Mouse (Mus musculus): Measurements from ENCODE around the gene Hsd17b14. TPM values are rescaled to one million over a fixed set of nuclear protein-coding genes. Genes with fewer than 3 reads are reported as not detected.

Gene Hsd17b14
- polyA plus RNA-seq, 1 experiment from 2014 or later, result 0.43 TPM

DNA sequence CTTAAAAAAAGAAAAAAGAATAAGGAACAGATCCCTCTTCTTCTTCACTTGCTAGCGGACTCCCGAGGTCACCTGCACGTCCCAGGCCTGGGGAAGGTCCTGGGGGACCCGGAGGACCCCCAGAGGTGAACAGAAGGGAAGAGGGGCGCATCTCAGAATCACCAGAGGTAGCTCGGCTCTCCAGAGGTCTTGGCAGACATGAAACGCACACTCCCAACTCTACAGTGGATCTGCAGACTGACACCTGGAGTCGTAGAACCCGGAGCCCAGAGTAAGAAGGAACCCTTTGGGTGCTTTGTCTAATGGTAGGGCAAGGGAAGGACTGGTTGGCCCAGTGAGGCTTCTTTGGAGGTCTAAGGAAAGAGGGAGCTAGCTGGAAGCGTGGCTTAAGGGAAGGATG lies 17.1 kb upstream of the Hsd17b14 start:
- no peak overlapping the region for H3K27ac ChIP-seq
- peaks cover 3% of the 10 kb centered on the region; the same call in 1 of the 2 replicates for H3K4me1 ChIP-seq
- H3K9me3 ChIP-seq, result no peaks in the 10 kb centered on the region
- peak overlapping the region; percentile 47 for H3K4me3 ChIP-seq
- no peaks in the 10 kb centered on the region for H3K36me3 ChIP-seq
- ATAC-seq (ENCODE audit: low FRiP score, low read depth), result peak; percentile 5; the same call in 1 of the 2 replicates
- H3K4me2 ChIP-seq (replicated peaks), result peak overlapping the region; percentile 80
- H3K9ac ChIP-seq, result peak overlapping the region; percentile 57; the same call in 1 of the 2 replicates
- WGBS, result 73% methylated on average over 10 of the region's 10 CpGs
- no peaks in the 10 kb centered on the region for H3K27me3 ChIP-seq (replicated peaks)

DNA sequence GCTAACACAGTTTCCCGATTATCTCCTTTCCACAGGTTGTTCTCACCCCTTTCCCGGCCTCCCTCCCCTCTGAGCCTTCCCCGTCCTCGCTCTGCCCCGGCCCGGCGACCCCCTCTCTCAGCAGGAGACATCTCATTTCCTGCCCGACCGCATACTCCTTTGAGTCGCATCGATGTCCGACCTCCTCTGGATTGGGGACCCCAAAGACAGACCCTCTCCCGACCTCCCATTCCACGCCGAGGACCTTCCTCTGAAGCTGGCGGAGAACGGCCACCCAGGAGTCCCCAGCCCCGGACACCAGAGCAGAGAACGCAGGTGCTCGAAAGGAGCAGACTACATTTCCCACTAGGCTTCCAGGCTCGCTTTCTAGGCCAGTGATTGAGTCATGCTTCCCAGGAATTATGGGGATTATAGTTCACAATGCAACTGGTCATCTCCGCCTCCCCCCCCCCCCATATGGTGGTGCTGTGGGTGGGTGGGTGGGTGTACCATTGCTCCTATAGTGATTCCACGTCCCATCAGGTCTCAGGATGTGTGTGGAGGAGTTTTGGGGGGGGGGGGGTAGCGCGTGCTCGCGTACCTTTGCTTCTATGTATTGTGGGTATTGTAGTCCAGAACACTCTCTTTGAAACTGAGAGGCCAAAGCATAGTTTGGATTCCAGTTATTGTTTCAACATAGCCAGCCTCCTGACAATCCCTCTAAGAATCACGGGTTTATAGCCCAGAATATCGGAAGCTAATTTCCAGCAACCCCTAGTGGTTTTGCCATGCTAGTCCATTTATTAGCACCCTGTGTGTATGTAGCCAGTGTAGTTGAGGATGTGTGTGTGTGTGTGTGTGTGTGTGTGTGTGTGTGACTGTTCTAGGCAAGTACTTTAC lies 16.3 kb upstream of the Hsd17b14 start:
- H3K36me3 ChIP-seq, result no peaks in the 10 kb centered on the region
- peak overlapping the region; percentile 47 for H3K4me3 ChIP-seq
- peak overlapping the region; percentile 57 for H3K9ac ChIP-seq
- WGBS, result 3% methylated on average over 29 of the region's 29 CpGs
- no peaks in the 10 kb centered on the region for H3K9me3 ChIP-seq
- H3K27ac ChIP-seq, result no peak overlapping the region
- ATAC-seq (ENCODE audit: low FRiP score, low read depth), result peak; percentile 86
- no peaks in the 10 kb centered on the region for H3K27me3 ChIP-seq (replicated peaks)
- H3K4me2 ChIP-seq (replicated peaks), result peak overlapping the region; percentile 80
- peaks cover 3% of the 10 kb centered on the region; the same call in 1 of the 2 replicates for H3K4me1 ChIP-seq

DNA sequence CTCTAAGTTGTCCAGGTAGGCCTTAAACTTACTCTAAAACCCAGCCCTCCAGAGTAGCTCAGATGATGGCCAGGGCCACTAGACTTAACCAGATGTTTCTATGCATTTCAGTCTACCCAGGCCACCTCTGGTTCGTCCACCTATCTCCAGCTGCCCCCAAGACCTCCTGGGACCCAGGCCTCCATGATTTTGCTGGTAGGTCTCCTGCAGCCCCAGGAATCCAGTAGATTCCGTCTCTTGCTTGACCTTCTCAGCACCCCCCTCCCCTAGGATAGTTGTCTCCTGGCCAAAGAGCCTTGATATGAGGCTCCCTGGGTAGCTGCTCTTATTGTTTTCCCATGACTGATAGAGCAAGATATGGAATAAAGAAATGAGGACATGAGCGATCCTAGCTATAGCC lies 15.6 kb upstream of the Hsd17b14 start:
- H3K4me3 ChIP-seq, result no peak overlapping the region
- H3K27me3 ChIP-seq (replicated peaks), result no peaks in the 10 kb centered on the region
- ATAC-seq (ENCODE audit: low FRiP score, low read depth), result no peak
- no peak overlapping the region for H3K27ac ChIP-seq
- H3K36me3 ChIP-seq, result no peaks in the 10 kb centered on the region
- no peaks in the 10 kb centered on the region for H3K9me3 ChIP-seq
- H3K9ac ChIP-seq, result no peak overlapping the region
- 76% methylated on average over 3 of the region's 3 CpGs for WGBS
- H3K4me2 ChIP-seq (replicated peaks), result peak overlapping the region; percentile 80
- peaks cover 3% of the 10 kb centered on the region; the same call in 1 of the 2 replicates for H3K4me1 ChIP-seq

DNA sequence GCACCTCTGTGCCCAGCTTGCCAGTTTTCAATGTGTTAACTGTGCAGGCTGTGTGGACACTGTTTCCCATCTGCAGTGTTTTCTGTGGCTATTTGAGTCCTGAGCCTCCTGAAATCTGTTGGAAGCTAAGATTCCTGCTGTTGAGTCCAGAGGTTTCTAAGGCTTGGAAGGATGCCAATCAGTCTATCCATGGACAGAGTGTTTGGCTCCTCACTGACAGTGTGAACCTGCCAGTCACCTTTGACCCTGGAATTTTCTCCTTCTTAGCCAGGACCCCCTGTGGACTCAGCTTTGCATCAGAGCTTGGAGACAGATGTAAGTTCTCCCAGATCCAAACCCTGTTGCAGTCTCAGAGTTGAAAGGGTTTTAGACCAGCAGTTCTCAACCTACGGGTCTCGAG lies 14.5 kb upstream of the Hsd17b14 start:
- WGBS, result 68% methylated on average over 2 of the region's 2 CpGs
- ATAC-seq (ENCODE audit: low FRiP score, low read depth), result no peak
- no peak overlapping the region for H3K4me2 ChIP-seq (replicated peaks)

DNA sequence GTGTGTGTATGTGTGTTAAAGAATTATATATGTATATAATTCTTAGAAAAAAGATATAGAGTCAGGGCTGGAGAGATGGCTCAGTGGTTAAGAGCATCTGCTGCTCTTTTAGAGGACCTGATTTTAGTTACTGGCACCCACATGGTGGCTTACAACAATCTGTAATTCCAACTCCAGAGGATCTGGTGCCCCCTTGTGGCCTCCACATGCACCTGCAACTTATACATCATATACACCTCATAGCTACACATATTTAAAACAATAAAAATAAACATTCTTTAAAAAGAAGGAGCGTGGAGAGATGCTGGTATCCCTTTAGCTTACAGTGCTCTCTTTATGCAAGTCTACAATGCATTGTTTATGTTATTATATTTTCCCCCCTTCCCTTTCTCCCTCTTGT lies 10.2 kb upstream of the Hsd17b14 start:
- H3K27ac ChIP-seq, result no peak overlapping the region
- ATAC-seq (ENCODE audit: low FRiP score, low read depth), result no peak
- 96% methylated on average over 1 of the region's 1 CpGs for WGBS

More for the DNA sequence above, 14.5 kb upstream of the Hsd17b14 start:
- Histone ChIP-seq H3K27ac (no peak overlapping the region), H3K9ac (no peak overlapping the region), H3K36me3 (no peaks in the 10 kb centered on the region), H3K27me3 (replicated peaks) (no peaks in the 10 kb centered on the region), H3K9me3 (0 out of 2 replicates have a peak, but pooled peaks cover 5% of the 10 kb centered on the region), H3K4me1 (peaks cover 3% of the 10 kb centered on the region; the same call in 1 of the 2 replicates), H3K4me3 (no peak overlapping the region)

GRCm38 (mm10) chr7:45549641-45550436 lies 4.9 kb upstream of the Hsd17b14 start:
- Histone ChIP-seq H3K4me3 (no peak overlapping the region), H3K27ac (no peak overlapping the region), H3K27me3 (replicated peaks) (no peaks in the 10 kb centered on the region), H3K36me3 (no peaks in the 10 kb centered on the region), H3K9me3 (no peaks in the 10 kb centered on the region), H3K9ac (no peak overlapping the region), H3K4me2 (replicated peaks) (no peak overlapping the region), H3K4me1 (no peaks in the 10 kb centered on the region)
- ATAC-seq (ENCODE audit: low FRiP score, low read depth), result no peak
- 88% methylated on average over 16 of the region's 16 CpGs for WGBS

More for the DNA sequence above, 10.2 kb upstream of the Hsd17b14 start:
- no peak overlapping the region for H3K4me3 ChIP-seq
- no peaks in the 10 kb centered on the region for H3K36me3 ChIP-seq
- no peaks in the 10 kb centered on the region for H3K4me1 ChIP-seq
- H3K9me3 ChIP-seq, result 0 out of 2 replicates have a peak, but pooled peaks cover 5% of the 10 kb centered on the region
- H3K27me3 ChIP-seq (replicated peaks), result no peaks in the 10 kb centered on the region
- H3K4me2 ChIP-seq (replicated peaks), result no peak overlapping the region
- no peak overlapping the region for H3K9ac ChIP-seq

- Histone ChIP-seq H3K36me3 (no peaks in the 10 kb centered on the region), H3K4me1 (no peaks in the 10 kb centered on the region), H3K27me3 (replicated peaks) (no peaks in the 10 kb centered on the region), H3K9me3 (no peaks in the 10 kb centered on the region), H3K27ac (no peak overlapping the region), H3K9ac (no peak overlapping the region), H3K4me2 (replicated peaks) (no peak overlapping the region), H3K4me3 (no peak overlapping the region)
- no peak for ATAC-seq (ENCODE audit: low FRiP score, low read depth)
- WGBS, result 77% methylated on average over 11 of the region's 11 CpGs
These were observed 3.7 kb upstream of the Hsd17b14 start for GRCm38 (mm10) chr7:45550821-45551511.

- H3K4me1 ChIP-seq, result no peaks in the 10 kb centered on the region
- H3K9ac ChIP-seq, result no peak overlapping the region
- H3K4me3 ChIP-seq, result no peak overlapping the region
- H3K27me3 ChIP-seq (replicated peaks), result no peaks in the 10 kb centered on the region
- H3K27ac ChIP-seq, result no peak overlapping the region
- no peak overlapping the region for H3K4me2 ChIP-seq (replicated peaks)
- H3K9me3 ChIP-seq, result no peaks in the 10 kb centered on the region
- ATAC-seq (ENCODE audit: low FRiP score, low read depth), result no peak
- WGBS, result 84% methylated on average over 8 of the region's 8 CpGs
- H3K36me3 ChIP-seq, result no peaks in the 10 kb centered on the region
These were observed 3.2 kb upstream of the Hsd17b14 start for GRCm38 (mm10) chr7:45551512-45551883.

- 68% methylated on average over 8 of the region's 8 CpGs for WGBS
- no peak overlapping the region for H3K4me2 ChIP-seq (replicated peaks)
- H3K4me3 ChIP-seq, result no peak overlapping the region
- H3K27me3 ChIP-seq (replicated peaks), result no peaks in the 10 kb centered on the region
- H3K36me3 ChIP-seq, result no peaks in the 10 kb centered on the region
- no peak overlapping the region for H3K9ac ChIP-seq
- ATAC-seq (ENCODE audit: low FRiP score, low read depth), result no peak
- no peaks in the 10 kb centered on the region for H3K4me1 ChIP-seq
- H3K27ac ChIP-seq, result no peak overlapping the region
- no peaks in the 10 kb centered on the region for H3K9me3 ChIP-seq
These were observed 1.2 kb upstream of the Hsd17b14 start for GRCm38 (mm10) chr7:45553519-45553918.

- H3K4me1 ChIP-seq, result no peaks in the 10 kb centered on the region
- no peaks in the 10 kb centered on the region for H3K9me3 ChIP-seq
- no peak overlapping the region for H3K27ac ChIP-seq
- no peak overlapping the region for H3K4me3 ChIP-seq
- H3K4me2 ChIP-seq (replicated peaks), result no peak overlapping the region
- H3K9ac ChIP-seq, result no peak overlapping the region
- ATAC-seq (ENCODE audit: low FRiP score, low read depth), result no peak
- no peaks in the 10 kb centered on the region for H3K36me3 ChIP-seq
- 88% methylated on average over 2 of the region's 2 CpGs for WGBS
- H3K27me3 ChIP-seq (replicated peaks), result no peaks in the 10 kb centered on the region
These were observed 703 bp upstream of the Hsd17b14 start for GRCm38 (mm10) chr7:45553990-45554389.

GRCm38 (mm10) chr7:45555787-45556186 lies 1.1 kb downstream of the Hsd17b14 start:
- no peak overlapping the region for H3K4me2 ChIP-seq (replicated peaks)
- no peaks in the 10 kb centered on the region for H3K4me1 ChIP-seq
- ATAC-seq (ENCODE audit: low FRiP score, low read depth), result no peak
- 25% methylated on average over 8 of the region's 8 CpGs for whole genome bisulfite sequencing
- H3K27me3 ChIP-seq (replicated peaks), result no peaks in the 10 kb centered on the region
- H3K4me3 ChIP-seq, result no peak overlapping the region
- H3K9ac ChIP-seq, result no peak overlapping the region
- H3K36me3 ChIP-seq, result no peaks in the 10 kb centered on the region
- no peak overlapping the region for H3K27ac ChIP-seq
- no peaks in the 10 kb centered on the region for H3K9me3 ChIP-seq

- no peak overlapping the region for H3K4me3 ChIP-seq
- ATAC-seq (ENCODE audit: low FRiP score, low read depth), result no peak
- no peaks in the 10 kb centered on the region for H3K36me3 ChIP-seq
- H3K4me2 ChIP-seq (replicated peaks), result no peak overlapping the region
- H3K27me3 ChIP-seq (replicated peaks), result no peaks in the 10 kb centered on the region
- H3K4me1 ChIP-seq, result no peaks in the 10 kb centered on the region
- no peaks in the 10 kb centered on the region for H3K9me3 ChIP-seq
- H3K9ac ChIP-seq, result no peak overlapping the region
- no peak overlapping the region for H3K27ac ChIP-seq
- 77% methylated on average over 5 of the region's 6 CpGs for WGBS
These were observed 4.2 kb downstream of the Hsd17b14 start for GRCm38 (mm10) chr7:45558907-45559306.
